Mouse (Mus musculus) forebrain, embryonic 11.5 days (tissue): Measurements from ENCODE around the gene Rnf168. TPM values are rescaled to one million over a fixed set of nuclear protein-coding genes. Genes with fewer than 3 reads are reported as not detected.
"Not testable (repeated sequence)": the region's sequence is repeated elsewhere in the genome, so short reads cannot be mapped to it uniquely, and the experiment has no call there.

Source experiments
- ATAC-seq: fragments of 200-750 bp; cut with Nextera tagmentation; replicated peaks from 2 replicates; pipeline ENCODE4 v1.8.0; 2017; ENCODE audit warnings: moderate TSS enrichment; ENCODE audit not compliant: low FRiP score
- DNase-seq: peaks from one replicate; pipeline ENCODE4 v3.0.0-alpha.2; 2017; ENCODE audit warnings: low spot score
- H3K27ac ChIP-seq: fragments of 300-500 bp; sonication (generic); 2 replicates; pipeline ENCODE4 v1.5.1; 2014; ENCODE audit warnings: low read depth, low read length
- H3K27me3 ChIP-seq: fragments of 300-500 bp; sonication (generic); 2 replicates; pipeline ENCODE4 v1.6.1; 2014; ENCODE audit warnings: mild to moderate bottlenecking, low read length, mixed read lengths; ENCODE audit not compliant: control insufficient read depth, insufficient read depth
- H3K36me3 ChIP-seq: fragments of 300-500 bp; sonication (generic); 2 replicates; pipeline ENCODE4 v1.6.1; 2014; ENCODE audit warnings: mild to moderate bottlenecking, low read length, moderate library complexity, mixed read lengths; ENCODE audit not compliant: control insufficient read depth, insufficient read depth
- H3K4me1 ChIP-seq: fragments of 300-500 bp; sonication (generic); replicated peaks from 2 replicates; pipeline ENCODE4 v1.6.1; 2014; ENCODE audit warnings: low read length, mixed read lengths; ENCODE audit not compliant: control insufficient read depth, insufficient read depth
- H3K4me2 ChIP-seq: fragments of 300-500 bp; sonication (generic); 2 replicates; pipeline ENCODE4 v1.6.1; 2014; ENCODE audit warnings: low read depth, mild to moderate bottlenecking, low read length, moderate library complexity, mixed read lengths; ENCODE audit not compliant: severe bottlenecking
- H3K4me3 ChIP-seq: fragments of 300-500 bp; sonication (generic); 2 replicates; pipeline ENCODE4 v1.5.1; 2014; ENCODE audit warnings: low read depth, low read length
- H3K9ac ChIP-seq: fragments of 300-500 bp; sonication (generic); 2 replicates; pipeline ENCODE4 v1.6.1; 2014; ENCODE audit warnings: low read length
- H3K9me3 ChIP-seq: fragments of 300-500 bp; sonication (generic); 2 replicates; pipeline ENCODE4 v1.6.1; 2016; ENCODE audit warnings: low read length, mixed read lengths; ENCODE audit not compliant: control insufficient read depth
- WGBS: fragments of 180-500 bp; shearing (Covaris S2); extraction: QIAGEN DNeasy Blood & Tissue Kit; methylation state at CpG from one replicate; pipeline ENCODE4 v1.1.7; 2014; 5-methylcytosine and 5-hydroxymethylcytosine counted together
- polyA plus RNA-seq: library from polyadenylated mRNA; unstranded; fragments of >200 nt; fragmentation: Nextera tagmentation; extraction: Ambion mirVana; gene quantifications from 2 replicates; pipeline ENCODE4 v1.2.1, GENCODE M21; 2014

Gene Rnf168
- polyA plus RNA-seq, 1 experiment from 2014 or later, result 40.9 TPM

DNA sequence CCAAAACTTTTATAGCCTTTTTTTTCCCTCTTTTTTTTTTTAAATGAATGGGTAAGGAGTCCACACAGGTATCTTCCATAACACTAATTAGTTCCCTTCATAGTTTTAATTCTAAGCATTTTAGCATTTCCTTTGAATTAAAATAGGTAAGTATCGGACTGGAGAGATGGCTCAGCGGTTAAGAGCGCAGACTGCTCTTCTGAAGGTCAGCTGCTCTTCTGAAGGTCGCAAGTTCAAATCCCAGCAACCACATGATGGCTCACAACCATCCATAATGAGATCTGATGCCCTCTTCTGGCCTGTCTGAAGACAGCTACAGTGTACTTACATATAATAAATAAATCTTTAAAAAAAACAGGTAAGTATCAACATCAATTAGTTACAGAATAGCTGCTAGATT lies 22.4 kb downstream of the Rnf168 start:
- not testable (repeated sequence) for ATAC-seq, H3K9me3 ChIP-seq, H3K4me1 ChIP-seq, DNase-seq, H3K27ac ChIP-seq, H3K4me3 ChIP-seq, H3K4me2 ChIP-seq, H3K27me3 ChIP-seq, H3K9ac ChIP-seq
- WGBS, result 96% methylated on average over 4 of the region's 4 CpGs
- H3K36me3 ChIP-seq, result peaks cover 17% of the 10 kb centered on the region

DNA sequence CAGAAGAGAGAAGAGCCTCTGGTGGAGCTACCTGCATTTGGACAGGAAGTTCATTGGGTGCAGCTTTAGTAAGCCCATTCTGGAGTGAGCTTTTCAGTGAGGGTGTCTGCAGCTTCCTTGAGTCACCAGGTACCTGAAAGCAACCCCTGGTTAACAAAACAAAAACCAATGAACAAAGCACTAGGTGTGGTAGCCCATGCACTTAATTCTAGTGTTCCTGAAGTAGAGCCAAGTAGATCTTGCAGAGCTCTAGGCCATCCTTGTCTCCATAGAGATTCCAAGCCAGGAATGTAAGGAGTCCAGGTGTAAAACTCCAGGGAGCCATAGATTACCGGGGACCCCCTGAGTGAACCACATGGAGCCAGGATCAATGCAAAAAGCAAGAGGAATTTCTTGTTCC lies 25.8 kb downstream of the Rnf168 start:
- Histone ChIP-seq H3K27me3 (no peaks in the 10 kb centered on the region), H3K4me3 (no peak overlapping the region)
- WGBS, result 48% methylated on average over 1 of the region's 1 CpGs

DNA sequence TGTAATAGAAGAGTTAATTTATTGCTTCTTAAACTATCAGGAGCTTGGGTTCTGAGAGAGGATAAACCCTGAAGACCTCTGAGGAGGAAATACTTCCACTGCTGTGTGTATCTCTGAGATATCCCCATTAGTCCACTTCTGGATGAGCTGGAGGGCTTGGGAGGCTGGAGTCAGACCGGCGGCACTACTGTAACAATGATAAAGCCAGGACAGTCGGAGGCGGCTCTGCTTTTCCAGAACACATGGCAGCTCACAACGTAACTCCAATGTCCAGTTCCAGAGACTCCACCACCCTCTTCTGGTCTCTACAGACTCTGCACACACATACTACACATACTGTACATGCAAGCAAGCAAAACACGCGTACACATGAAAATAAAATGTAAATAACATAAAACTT lies 26.6 kb downstream of the Rnf168 start:
- Histone ChIP-seq H3K4me2 (no peak overlapping the region), H3K27me3 (no peaks in the 10 kb centered on the region), H3K9me3 (no peaks in the 10 kb centered on the region), H3K9ac (no peak overlapping the region), H3K4me1 (no peaks in the 10 kb centered on the region), H3K27ac (no peak overlapping the region), H3K4me3 (no peak overlapping the region), H3K36me3 (peaks cover 4% of the 10 kb centered on the region)
- WGBS, result 95% methylated on average over 7 of the region's 7 CpGs
- ATAC-seq (no peak), DNase-seq (no peak)

More for the DNA sequence above, 25.8 kb downstream of the Rnf168 start:
- DNase-seq (no peak), ATAC-seq (no peak)
- Histone ChIP-seq H3K9me3 (no peaks in the 10 kb centered on the region), H3K4me2 (no peak overlapping the region), H3K27ac (no peak overlapping the region), H3K36me3 (peaks cover 4% of the 10 kb centered on the region), H3K9ac (no peak overlapping the region), H3K4me1 (no peaks in the 10 kb centered on the region)

DNA sequence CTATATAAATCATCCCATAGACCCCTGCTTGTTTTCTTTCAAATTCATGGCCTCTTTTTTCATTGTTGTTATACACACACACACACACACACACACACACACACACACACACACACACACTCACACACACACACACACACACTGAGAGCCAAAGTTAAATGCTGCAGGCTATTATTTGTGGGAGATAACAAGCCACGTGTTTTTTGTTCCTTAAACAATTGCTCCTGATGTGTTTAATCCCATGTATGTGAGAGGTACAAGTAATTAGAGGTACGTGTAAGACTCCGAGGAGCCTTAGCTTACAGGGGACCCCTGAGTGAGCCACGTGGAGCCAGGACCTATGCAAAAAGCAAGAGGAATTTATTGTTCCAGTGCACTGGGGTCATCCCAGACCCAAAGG lies 34.7 kb downstream of the Rnf168 start:
- 67% methylated on average over 4 of the region's 4 CpGs for WGBS
- H3K9me3 ChIP-seq, result no peaks in the 10 kb centered on the region
- ATAC-seq, result no peak

GRCm38 (mm10) chr16:32312386-32312785 lies 35.1 kb downstream of the Rnf168 start:
- ATAC-seq (no peak), DNase-seq (no peak)
- Histone ChIP-seq H3K4me2 (no peak overlapping the region), H3K4me1 (no peaks in the 10 kb centered on the region), H3K27ac (no peak overlapping the region), H3K27me3 (no peaks in the 10 kb centered on the region), H3K4me3 (no peak overlapping the region), H3K9ac (no peak overlapping the region), H3K36me3 (no peaks in the 10 kb centered on the region), H3K9me3 (no peaks in the 10 kb centered on the region)
- WGBS, result 55% methylated on average over 5 of the region's 5 CpGs

More for the DNA sequence above, 34.7 kb downstream of the Rnf168 start:
- no peak overlapping the region for H3K27ac ChIP-seq
- no peak overlapping the region for H3K4me3 ChIP-seq
- H3K9ac ChIP-seq, result no peak overlapping the region
- H3K36me3 ChIP-seq, result no peaks in the 10 kb centered on the region
- H3K4me1 ChIP-seq, result no peaks in the 10 kb centered on the region
- DNase-seq, result no peak
- H3K27me3 ChIP-seq, result no peaks in the 10 kb centered on the region
- H3K4me2 ChIP-seq, result no peak overlapping the region

DNA sequence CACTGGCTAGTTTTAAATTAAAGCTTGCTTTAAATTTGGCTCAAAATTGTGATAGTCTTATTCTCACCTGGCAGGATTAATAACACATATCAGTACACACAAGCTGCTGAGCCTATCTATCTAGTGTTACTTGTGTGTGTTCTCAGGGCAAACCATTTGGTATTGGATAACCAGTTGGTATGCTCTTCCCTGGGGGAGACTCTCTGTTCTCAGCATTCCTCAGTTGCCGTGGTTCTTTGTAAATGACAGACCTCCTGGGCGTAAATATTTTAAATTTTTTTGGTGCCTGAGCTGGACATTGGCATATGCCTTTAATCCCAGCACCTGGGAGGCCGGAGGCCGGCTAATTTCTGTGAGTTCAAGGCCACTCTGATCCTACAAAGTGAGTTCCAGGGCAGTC lies 35.6 kb downstream of the Rnf168 start:
- no peaks in the 10 kb centered on the region for H3K9me3 ChIP-seq
- 70% methylated on average over 4 of the region's 4 CpGs for WGBS
- no peaks in the 10 kb centered on the region for H3K27me3 ChIP-seq
- no peak overlapping the region for H3K9ac ChIP-seq
- H3K27ac ChIP-seq, result no peak overlapping the region
- no peak overlapping the region for H3K4me2 ChIP-seq
- no peak for ATAC-seq
- DNase-seq, result no peak
- no peaks in the 10 kb centered on the region for H3K4me1 ChIP-seq
- H3K36me3 ChIP-seq, result no peaks in the 10 kb centered on the region
- H3K4me3 ChIP-seq, result no peak overlapping the region

DNA sequence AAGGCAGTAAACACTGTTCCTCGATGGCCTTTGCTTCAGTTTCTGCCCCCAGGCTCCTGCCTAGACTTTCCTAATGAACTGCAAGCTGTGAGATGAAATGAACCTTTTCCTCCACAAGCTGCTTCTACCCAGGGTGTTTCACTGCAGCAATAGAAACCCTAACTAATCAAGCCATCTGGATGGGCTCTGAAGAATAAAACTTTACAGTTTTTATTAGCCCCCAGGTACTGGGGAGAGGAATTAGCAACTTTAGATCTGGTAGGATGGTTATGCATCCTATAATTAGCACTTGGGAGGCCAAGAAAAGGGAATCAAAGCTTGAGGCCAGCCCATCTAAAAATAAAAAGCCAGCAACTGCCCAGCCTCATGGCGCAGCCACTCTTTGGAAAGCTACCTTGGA lies 39.3 kb downstream of the Rnf168 start:
- WGBS, result 75% methylated on average over 2 of the region's 2 CpGs
- Histone ChIP-seq H3K9ac (no peak overlapping the region), H3K4me1 (no peaks in the 10 kb centered on the region), H3K4me2 (no peak overlapping the region), H3K27ac (no peak overlapping the region), H3K27me3 (no peaks in the 10 kb centered on the region), H3K4me3 (no peak overlapping the region), H3K9me3 (no peaks in the 10 kb centered on the region), H3K36me3 (no peaks in the 10 kb centered on the region)
- no peak for ATAC-seq
- no peak for DNase-seq

GRCm38 (mm10) chr16:32323953-32324352 lies 46.7 kb downstream of the Rnf168 start:
- no peaks in the 10 kb centered on the region for H3K9me3 ChIP-seq
- H3K4me2 ChIP-seq, result no peak overlapping the region
- no peaks in the 10 kb centered on the region for H3K4me1 ChIP-seq
- no peak overlapping the region for H3K9ac ChIP-seq
- DNase-seq (no peak), ATAC-seq (no peak)
- WGBS, result 44% methylated on average over 7 of the region's 7 CpGs
- H3K27ac ChIP-seq, result no peak overlapping the region
- H3K4me3 ChIP-seq, result no peak overlapping the region
- no peaks in the 10 kb centered on the region for H3K27me3 ChIP-seq
- H3K36me3 ChIP-seq, result no peaks in the 10 kb centered on the region

DNA sequence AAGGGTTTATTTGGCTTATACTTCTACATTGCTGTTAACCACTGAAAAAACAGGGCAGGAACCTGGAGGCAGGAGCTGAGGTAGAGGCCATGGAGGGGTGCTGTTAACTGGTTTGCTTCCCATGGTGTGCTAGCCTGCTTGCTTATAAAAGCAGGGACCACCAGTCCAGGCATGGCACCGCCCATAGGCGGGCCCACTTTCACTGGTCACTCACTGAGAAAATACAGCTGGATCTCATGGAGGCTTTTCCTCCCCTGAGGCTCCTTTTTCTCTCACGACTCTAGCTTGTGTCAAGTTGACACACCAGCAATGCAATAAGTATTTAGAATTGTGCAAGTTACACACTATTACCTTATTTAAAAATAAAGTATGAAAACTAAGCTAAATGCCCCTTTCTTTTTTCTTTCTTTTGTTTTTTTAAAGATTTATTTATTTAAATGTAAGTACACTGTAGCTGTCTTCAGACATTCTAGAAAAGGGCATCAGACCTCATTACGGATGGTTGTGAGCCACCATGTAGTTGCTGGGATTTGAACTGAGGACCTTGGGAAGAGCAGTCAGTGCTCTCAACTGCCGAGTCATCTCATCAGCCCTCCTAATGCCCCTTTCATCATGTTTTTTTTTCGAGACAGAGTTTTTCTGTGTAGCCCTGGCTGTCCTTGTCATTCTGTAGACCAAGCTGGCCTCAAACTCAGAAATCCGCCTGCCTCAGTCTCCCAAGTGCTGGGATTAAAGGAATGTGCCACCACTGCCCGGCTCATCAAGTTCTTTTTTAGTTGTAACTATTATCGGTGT lies 53.8 kb downstream of the Rnf168 start:
- H3K9me3 ChIP-seq, result no peaks in the 10 kb centered on the region
- H3K4me2 ChIP-seq, result peak overlapping the region; percentile 28; the same call in 1 of the 2 replicates
- H3K27me3 ChIP-seq, result no peaks in the 10 kb centered on the region
- no peaks in the 10 kb centered on the region for H3K36me3 ChIP-seq
- DNase-seq (no peak), ATAC-seq (no peak)
- no peaks in the 10 kb centered on the region for H3K4me1 ChIP-seq
- peak overlapping the region; percentile 98 for H3K4me3 ChIP-seq
- 60% methylated on average over 9 of the region's 9 CpGs for WGBS
- H3K27ac ChIP-seq, result peak overlapping the region; percentile 88; the same call in 1 of the 2 replicates
- H3K9ac ChIP-seq, result no peak overlapping the region
